Mouse (Mus musculus) skeletal muscle tissue, postnatal 0 days (tissue): ENCODE results near the gene Krt8. TPM values are rescaled to one million over a fixed set of nuclear protein-coding genes. Genes with fewer than 3 reads are reported as not detected.

Experiments
- polyA plus RNA-seq: library from polyadenylated mRNA; unstranded; fragments of >200 nt; fragmentation: Nextera tagmentation; extraction: Ambion mirVana; gene quantifications from 2 replicates; pipeline ENCODE4 v1.2.1, GENCODE M21; 2015

Krt8 gene
- 9.9 and 10.8 TPM in 2 replicates for polyA plus RNA-seq

GRCm38 (mm10) chr15:102004189-102004588 lies at the start of gene Krt8:
Gene Krt8, minus strand, starts transcription at chr15:102004482.

DNA sequence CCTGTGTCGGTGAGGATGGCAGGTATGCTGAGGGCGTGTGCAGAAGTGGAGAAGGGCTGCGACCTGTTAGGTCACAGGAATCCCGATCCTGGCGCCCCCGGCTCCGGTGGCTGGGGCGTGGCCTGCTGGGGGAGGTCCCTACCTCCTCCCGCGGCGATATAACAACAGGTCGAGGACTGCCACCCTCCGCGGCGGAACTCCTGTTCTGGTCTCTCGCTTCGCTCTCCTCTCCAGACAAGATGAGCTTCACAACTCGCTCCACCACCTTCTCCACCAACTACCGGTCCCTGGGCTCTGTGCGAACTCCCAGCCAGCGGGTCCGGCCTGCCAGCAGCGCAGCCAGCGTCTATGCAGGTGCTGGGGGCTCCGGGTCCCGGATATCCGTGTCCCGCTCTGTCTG lies 23.8 kb upstream of the Krt8 start, which contains the start of gene Krt18:
Gene Krt18 (plus strand): TSS at position 141 of the 400 bp plus-strand sequence.

GRCm38 (mm10) chr15:101954187-101954586 lies 50.1 kb downstream of the Krt8 start, which contains the start of gene Krt78:
Gene Krt78, minus strand, starts transcription at chr15:101954287.

Other genes starting within 250 kb of the Krt8 start
- gene Krt72, start 218.0 kb downstream of the Krt8 start, polyA plus RNA-seq: not detected in 2 replicates
- gene Krt73, start 202.1 kb downstream of the Krt8 start, polyA plus RNA-seq: not detected in 2 replicates
- not detected in 2 replicates for gene Krt2, start 186.3 kb downstream of the Krt8 start, polyA plus RNA-seq
- 0.32 and 192 TPM in 2 replicates for gene Krt1, start 153.7 kb downstream of the Krt8 start, polyA plus RNA-seq
- 0.88 TPM in 1 of 2 replicates, not detected in the other for gene Krt77, start 134.8 kb downstream of the Krt8 start, polyA plus RNA-seq
- not detected in 2 replicates for gene Krt76, start 111.6 kb downstream of the Krt8 start, polyA plus RNA-seq
- gene Krt4, start 79.7 kb downstream of the Krt8 start, polyA plus RNA-seq: 0.51 and 0.82 TPM in 2 replicates
- gene Krt79, start 64.2 kb downstream of the Krt8 start, polyA plus RNA-seq: 2.4 TPM in 1 of 2 replicates, not detected in the other
- gene Krt78, start 50.2 kb downstream of the Krt8 start, polyA plus RNA-seq: 2.5 TPM in 1 of 2 replicates, not detected in the other
- 5.0 and 6.7 TPM in 2 replicates for gene Krt18, start 23.7 kb upstream of the Krt8 start, polyA plus RNA-seq
- gene Eif4b, start 69.3 kb upstream of the Krt8 start, polyA plus RNA-seq: 49.4 and 56.1 TPM in 2 replicates
- 19.1 and 21.2 TPM in 2 replicates for gene Tns2, start 95.9 kb upstream of the Krt8 start, polyA plus RNA-seq
- 11.7 and 13.3 TPM in 2 replicates for gene Spryd3, start 131.8 kb upstream of the Krt8 start, polyA plus RNA-seq
- 60.7 and 79.8 TPM in 2 replicates for gene Igfbp6, start 139.9 kb upstream of the Krt8 start, polyA plus RNA-seq
- 0.14 and 0.22 TPM in 2 replicates for gene Soat2, start 146.0 kb upstream of the Krt8 start, polyA plus RNA-seq
- gene Zfp740, start 198.8 kb upstream of the Krt8 start, polyA plus RNA-seq: 25.8 and 26.2 TPM in 2 replicates
- gene Csad, start 200.2 kb upstream of the Krt8 start, polyA plus RNA-seq: 37.1 and 53.2 TPM in 2 replicates
- gene Itgb7, start 227.5 kb upstream of the Krt8 start, polyA plus RNA-seq: 1.8 and 2.2 TPM in 2 replicates